Mouse (Mus musculus) midbrain, embryonic 16.5 days (tissue): Measurements from ENCODE around the gene Cox14. TPM values are rescaled to one million over a fixed set of nuclear protein-coding genes. Genes with fewer than 3 reads are reported as not detected.
A peak's percentile ranks its signal among the peaks of the same experiment; 100 is the strongest.

Experiments
- ATAC-seq: fragments of 200-750 bp; cut with Nextera tagmentation; 2 replicates; pipeline ENCODE4 v1.8.0; 2017; ENCODE audit warnings: moderate TSS enrichment
- H3K27ac ChIP-seq: fragments of 300-500 bp; sonication (generic); 2 replicates; pipeline ENCODE4 v1.5.1; 2014; ENCODE audit warnings: mild to moderate bottlenecking, low read length, mixed read lengths
- H3K27me3 ChIP-seq: fragments of 300-500 bp; sonication (generic); 2 replicates; pipeline ENCODE4 v1.6.1; 2014; ENCODE audit warnings: low read depth, low read length, mixed read lengths; ENCODE audit not compliant: control insufficient read depth, insufficient read depth
- H3K36me3 ChIP-seq: fragments of 300-500 bp; sonication (generic); 2 replicates; pipeline ENCODE4 v1.6.1; 2014; ENCODE audit warnings: mild to moderate bottlenecking, low read length, moderate library complexity, mixed read lengths; ENCODE audit not compliant: control insufficient read depth, insufficient read depth
- H3K4me1 ChIP-seq: fragments of 300-500 bp; sonication (generic); 2 replicates; pipeline ENCODE4 v1.6.1; 2014; ENCODE audit warnings: mild to moderate bottlenecking, low read length, mixed read lengths; ENCODE audit not compliant: control insufficient read depth, insufficient read depth
- H3K4me2 ChIP-seq: fragments of 300-500 bp; sonication (generic); 2 replicates; pipeline ENCODE4 v1.6.1; 2014; ENCODE audit warnings: mild to moderate bottlenecking, low read length, mixed read lengths
- H3K4me3 ChIP-seq: fragments of 300-500 bp; sonication (generic); 2 replicates; pipeline ENCODE4 v1.5.1; 2014; ENCODE audit warnings: low read depth, mild to moderate bottlenecking, low read length, moderate library complexity, mixed read lengths
- H3K9ac ChIP-seq: fragments of 300-500 bp; sonication (generic); 2 replicates; pipeline ENCODE4 v1.6.1; 2014; ENCODE audit warnings: low read depth, low read length, mixed read lengths
- H3K9me3 ChIP-seq: fragments of 300-500 bp; sonication (generic); replicated peaks from 2 replicates; pipeline ENCODE4 v1.6.1; 2014; ENCODE audit warnings: mild to moderate bottlenecking, low read length, mixed read lengths; ENCODE audit not compliant: control insufficient read depth, poor library complexity, severe bottlenecking
- WGBS: fragments of 180-500 bp; shearing (Covaris S2); extraction: QIAGEN DNeasy Blood & Tissue Kit; methylation state at CpG from one replicate; pipeline ENCODE4 v1.1.7; 2014; 5-methylcytosine and 5-hydroxymethylcytosine counted together
- polyA plus RNA-seq: library from polyadenylated mRNA; unstranded; fragments of >200 nt; fragmentation: Nextera tagmentation; extraction: Ambion mirVana; gene quantifications from 2 replicates; pipeline ENCODE4 v1.2.1, GENCODE M21; 2015

Cox14 gene
- polyA plus RNA-seq, 1 experiment from 2014 or later: 164 TPM

- peak overlapping the region; percentile 34; the same call in 1 of the 2 replicates for H3K27ac ChIP-seq
Measured at GRCm38 (mm10) chr15:99714206-99714605, 11.2 kb upstream of the Cox14 start.

GRCm38 (mm10) chr15:99714858-99715257, 10.6 kb upstream of the Cox14 start:
- Histone ChIP-seq H3K9me3 (no peaks in the 10 kb centered on the region), H3K27me3 (no peaks in the 10 kb centered on the region), H3K4me3 (no peak overlapping the region), H3K4me2 (no peak overlapping the region), H3K4me1 (peaks cover 6% of the 10 kb centered on the region; the same call in 1 of the 2 replicates), H3K36me3 (peaks cover 32% of the 10 kb centered on the region), H3K9ac (no peak overlapping the region), H3K27ac (peak overlapping the region; percentile 69)
- peak; percentile 57 for ATAC-seq
- WGBS: 39% methylated on average over 7 of the region's 7 CpGs

More at GRCm38 (mm10) chr15:99714206-99714605, 11.2 kb upstream of the Cox14 start:
- Histone ChIP-seq H3K4me3 (no peak overlapping the region), H3K27me3 (no peaks in the 10 kb centered on the region), H3K9me3 (no peaks in the 10 kb centered on the region), H3K4me2 (no peak overlapping the region), H3K36me3 (peaks cover 37% of the 10 kb centered on the region), H3K4me1 (peaks cover 6% of the 10 kb centered on the region; the same call in 1 of the 2 replicates), H3K9ac (no peak overlapping the region)
- no peak for ATAC-seq
- WGBS: 75% methylated on average over 4 of the region's 4 CpGs

GRCm38 (mm10) chr15:99715361-99715865, 10.0 kb upstream of the Cox14 start:
- WGBS: 58% methylated on average over 13 of the region's 13 CpGs
- Histone ChIP-seq H3K4me2 (no peak overlapping the region), H3K4me3 (no peak overlapping the region), H3K4me1 (peaks cover 6% of the 10 kb centered on the region; the same call in 1 of the 2 replicates), H3K9me3 (no peaks in the 10 kb centered on the region), H3K9ac (no peak overlapping the region), H3K36me3 (peaks cover 28% of the 10 kb centered on the region), H3K27me3 (no peaks in the 10 kb centered on the region), H3K27ac (peak overlapping the region; percentile 69)
- ATAC-seq: peak; percentile 34; the same call in 1 of the 2 replicates

- Histone ChIP-seq H3K9ac (no peak overlapping the region), H3K27me3 (no peaks in the 10 kb centered on the region), H3K4me3 (no peak overlapping the region), H3K9me3 (no peaks in the 10 kb centered on the region), H3K4me1 (peaks cover 6% of the 10 kb centered on the region; the same call in 1 of the 2 replicates), H3K27ac (peak overlapping the region; percentile 69), H3K4me2 (no peak overlapping the region), H3K36me3 (peaks cover 25% of the 10 kb centered on the region)
- 71% methylated on average over 11 of the region's 11 CpGs for WGBS
- no peak for ATAC-seq
Measured at GRCm38 (mm10) chr15:99715982-99716746, 9.3 kb upstream of the Cox14 start.

- H3K9me3 ChIP-seq: no peaks in the 10 kb centered on the region
- no peak overlapping the region for H3K9ac ChIP-seq
- no peaks in the 10 kb centered on the region for H3K27me3 ChIP-seq
- H3K4me1 ChIP-seq: peaks cover 6% of the 10 kb centered on the region; the same call in 1 of the 2 replicates
- no peak overlapping the region for H3K4me2 ChIP-seq
- peaks cover 20% of the 10 kb centered on the region for H3K36me3 ChIP-seq
- no peak overlapping the region for H3K4me3 ChIP-seq
- no peak for ATAC-seq
- no peak overlapping the region for H3K27ac ChIP-seq
- WGBS: 90% methylated on average over 12 of the region's 12 CpGs
Measured at GRCm38 (mm10) chr15:99716814-99717213, 8.6 kb upstream of the Cox14 start.

- no peak within 1 kb of the TSS for H3K9ac ChIP-seq
- H3K36me3 ChIP-seq: peaks cover 16% of the 10 kb centered on the region
- no peak within 1 kb of the TSS for H3K4me2 ChIP-seq
- H3K4me3 ChIP-seq: no peak within 1 kb of the TSS
- ATAC-seq: 0 out of 2 replicates have a peak, but pooled peaks have one; percentile 3
- peaks cover 6% of the 10 kb centered on the region; the same call in 1 of the 2 replicates for H3K4me1 ChIP-seq
- 0 out of 2 replicates have a peak within 1 kb of the TSS, but pooled peaks have one; percentile 28 for H3K27ac ChIP-seq
- H3K27me3 ChIP-seq: no peaks in the 10 kb centered on the region
- 63% methylated on average over 25 of the region's 26 CpGs for WGBS
- no peaks in the 10 kb centered on the region for H3K9me3 ChIP-seq
Measured at GRCm38 (mm10) chr15:99717386-99718334, 7.8 kb upstream of the Cox14 start, which contains the start of gene Gpd1. Gpd1 (plus strand) TSS chr15:99717515.

GRCm38 (mm10) chr15:99718461-99719021, 6.9 kb upstream of the Cox14 start:
- H3K36me3 ChIP-seq: peaks cover 13% of the 10 kb centered on the region
- no peak overlapping the region for H3K4me3 ChIP-seq
- no peak overlapping the region for H3K4me2 ChIP-seq
- H3K27ac ChIP-seq: no peak overlapping the region
- H3K27me3 ChIP-seq: no peaks in the 10 kb centered on the region
- ATAC-seq: no peak
- H3K9ac ChIP-seq: no peak overlapping the region
- H3K4me1 ChIP-seq: peaks cover 6% of the 10 kb centered on the region
- H3K9me3 ChIP-seq: no peaks in the 10 kb centered on the region
- 85% methylated on average over 9 of the region's 9 CpGs for WGBS

- H3K27me3 ChIP-seq: no peaks in the 10 kb centered on the region
- no peaks in the 10 kb centered on the region for H3K9me3 ChIP-seq
- 78% methylated on average over 8 of the region's 8 CpGs for WGBS
- peaks cover 6% of the 10 kb centered on the region; the same call in 1 of the 2 replicates for H3K36me3 ChIP-seq
- no peak overlapping the region for H3K4me3 ChIP-seq
- no peak overlapping the region for H3K27ac ChIP-seq
- no peak for ATAC-seq
- H3K4me2 ChIP-seq: no peak overlapping the region
- H3K4me1 ChIP-seq: peaks cover 19% of the 10 kb centered on the region
- H3K9ac ChIP-seq: no peak overlapping the region
Measured at GRCm38 (mm10) chr15:99719865-99720264, 5.6 kb upstream of the Cox14 start.
